Mouse (Mus musculus) erythroblast, embryonic 14.5 days (primary cell): ENCODE data around the gene Miip.

Experiments
- GATA1 ChIP-seq: IDR thresholded peaks from 2 replicates; pipeline ENCODE4 v1.6.1; 2012; ENCODE audit warnings: low read length, inconsistent platforms, mixed read lengths
- TAL1 ChIP-seq: IDR thresholded peaks from 3 replicates; pipeline ENCODE4 v1.6.1; 2012; ENCODE audit warnings: low read length, inconsistent platforms, mixed read lengths

DNA sequence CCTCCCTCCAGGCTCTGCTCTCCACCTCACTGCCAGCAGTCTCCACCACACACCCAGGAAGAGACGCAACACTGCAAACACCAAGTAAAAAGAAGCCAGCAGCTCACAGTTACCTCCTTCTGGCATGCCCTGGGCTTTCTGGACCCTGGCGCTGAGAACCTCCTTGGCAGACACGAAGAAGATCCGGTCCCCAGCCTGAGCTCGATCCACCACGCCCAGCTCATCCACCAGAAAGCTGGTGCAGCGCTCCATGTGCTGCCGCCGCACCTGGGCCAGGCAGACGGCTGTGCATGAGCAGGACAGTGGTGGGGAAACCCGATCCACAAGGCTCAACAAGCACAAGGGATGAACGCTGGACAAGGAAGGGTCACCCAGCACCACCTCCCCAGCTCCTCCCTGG lies 17.5 kb upstream of the Miip start:
- no peak for TF ChIP-seq TAL1
- TF ChIP-seq GATA1, result no peak
